Mouse (Mus musculus): ENCODE data around the gene Tle2.

DNA sequence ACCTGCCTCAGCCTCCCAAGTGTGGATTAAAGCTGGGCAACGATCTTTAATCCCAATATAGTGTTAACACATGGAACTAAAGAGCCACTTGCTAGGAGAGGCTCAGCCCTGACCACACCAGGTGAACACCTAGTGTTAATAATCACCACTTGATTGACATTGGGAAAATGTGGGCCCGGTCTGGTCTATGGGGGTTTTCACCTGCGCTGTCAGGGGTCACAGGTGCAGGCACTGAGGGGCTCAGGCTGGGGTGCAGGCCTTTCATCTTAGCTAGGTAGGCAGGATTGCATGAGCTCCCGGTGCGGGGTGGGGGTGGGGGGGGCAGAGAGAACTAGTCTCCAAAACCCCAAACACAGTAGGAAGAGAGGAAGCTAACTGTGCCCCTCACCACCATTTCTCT is 25.3 kb downstream of the Tle2 start:
- TF ChIP-seq GATA1 (IDR thresholded peaks at IDR 0.05; ENCODE audit: borderline replicate concordance, low read length) (no peak), CTCF (IDR thresholded peaks at IDR 0.05; ENCODE audit: low read depth, low read length) (no peak), TAL1 (conservative IDR thresholded peaks at IDR 0.05; ENCODE audit: low read depth, low read length) (no peak), POLR2AphosphoS5 (IDR thresholded peaks at IDR 0.05; ENCODE audit: insufficient replicate concordance, low read depth, low read length) (no peak)

All from G1E (cell line).